In the genomic region with DNA sequence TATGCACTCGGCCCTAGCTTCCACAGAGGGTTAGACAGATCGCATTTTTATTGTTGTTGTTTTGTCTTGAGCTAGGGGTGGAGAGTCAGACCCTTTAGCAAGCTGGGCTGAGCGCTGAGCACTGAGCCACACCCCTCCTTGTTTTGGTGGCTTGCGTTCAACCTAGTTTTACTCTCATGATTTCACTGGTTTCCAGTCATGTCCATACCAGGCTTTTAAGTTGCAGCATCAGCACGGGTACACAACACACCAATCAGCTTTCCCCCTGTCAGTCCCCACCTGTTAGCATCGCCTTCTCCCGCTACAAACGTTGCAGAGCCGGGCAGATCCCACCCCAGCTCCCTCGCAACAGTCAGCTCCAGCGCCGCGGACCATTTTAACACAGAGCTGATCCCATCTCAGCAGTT, we compare ENCODE assay signal across 8 mouse cellular contexts. TPM values are rescaled to one million over a fixed set of nuclear protein-coding genes. Genes with fewer than 3 reads are reported as not detected.
DNase-seq lines count a peak whose midpoint lies in the region; ATAC-seq and TF ChIP-seq lines count a peak whose summit lies in the region.

No protein-coding gene starts in this region.

- ATAC-seq in liver, embryonic 13.5 days (ENCODE audit: low read depth), result peak; percentile 66

- no peak for TF ChIP-seq CTCF in cerebellum, adult 2 months (IDR thresholded peaks at IDR 0.05; ENCODE audit: borderline replicate concordance, insufficient read depth, low read depth, low read length)
- no peak for TF ChIP-seq CTCF in C2C12 (IDR thresholded peaks at IDR 0.05; ENCODE audit: control insufficient read depth, insufficient read depth, insufficient read length)

- H3K27me3 ChIP-seq in cerebellum, adult 2 months (ENCODE audit: control insufficient read depth, insufficient read depth, low read length), result no peaks in the 10 kb centered on the region
- H3K27me3 ChIP-seq in C2C12 (ENCODE audit: control insufficient read depth, insufficient read depth, insufficient read length), result no peaks in the 10 kb centered on the region
- no peaks in the 10 kb centered on the region for H3K27me3 ChIP-seq in forebrain, embryonic 10.5 days (ENCODE audit: poor library complexity, severe bottlenecking)
- H3K27me3 ChIP-seq in liver, embryonic 13.5 days, result no peaks in the 10 kb centered on the region

- H3K79me2 ChIP-seq in C2C12 (ENCODE audit: control insufficient read depth, insufficient read depth), result peaks cover 20% of the 10 kb centered on the region

- H3K79me3 ChIP-seq in C2C12 (ENCODE audit: low read depth), result peaks cover 4% of the 10 kb centered on the region

- peak overlapping the region; percentile 39 for H3K4me3 ChIP-seq in cerebellum, adult 2 months (replicated peaks; ENCODE audit: insufficient read depth, low read depth, low read length)
- peak overlapping the region; percentile 79 for H3K4me3 ChIP-seq in C2C12 (ENCODE audit: insufficient read depth, poor library complexity, severe bottlenecking)
- H3K4me3 ChIP-seq in forebrain, embryonic 10.5 days, result peak overlapping the region; percentile 80
- peak overlapping the region; percentile 85 for H3K4me3 ChIP-seq in liver, embryonic 13.5 days (replicated peaks)

- peaks cover 25% of the 10 kb centered on the region for H3K36me3 ChIP-seq in C2C12 (ENCODE audit: control insufficient read depth, insufficient read depth)
- peaks cover 27% of the 10 kb centered on the region for H3K36me3 ChIP-seq in forebrain, embryonic 10.5 days (replicated peaks)
- peaks cover 23% of the 10 kb centered on the region for H3K36me3 ChIP-seq in liver, embryonic 13.5 days

- 0 out of 2 replicates have a peak, but pooled peaks cover 2% of the 10 kb centered on the region for H3K4me1 ChIP-seq in cerebellum, adult 2 months (ENCODE audit: control insufficient read depth, insufficient read depth, low read length)
- peaks cover 23% of the 10 kb centered on the region for H3K4me1 ChIP-seq in forebrain, embryonic 10.5 days
- H3K4me1 ChIP-seq in liver, embryonic 13.5 days (replicated peaks), result peaks cover 29% of the 10 kb centered on the region

- H3K27ac ChIP-seq in cerebellum, adult 2 months (ENCODE audit: insufficient read depth, low read length), result no peak overlapping the region
- peak overlapping the region; percentile 97 for H3K27ac ChIP-seq in forebrain, embryonic 10.5 days
- H3K27ac ChIP-seq in liver, embryonic 13.5 days, result peak overlapping the region; percentile 96

- peak overlapping the region; percentile 62 for H3ac ChIP-seq in C2C12 (ENCODE audit: control insufficient read depth, insufficient read length, low read depth)

- no peak for DNase-seq in cerebellum, adult 2 months
- no peak for DNase-seq in cerebellum, adult 9-10 months
- DNase-seq in forebrain, embryonic 10.5 days (ENCODE audit: extremely low spot score, low spot score), result no peak
- DNase-seq in liver, embryonic 13.5 days, result no peak
- no peak for DNase-seq in MN1 (ENCODE audit: low spot score)
- DNase-seq in left cerebral cortex, adult 8-10 months (ENCODE audit: low spot score in 2 of 2), result no peak
- no peak for DNase-seq in gastrocnemius, postnatal 36 days

- peak overlapping the region; percentile 84 for H3K4me2 ChIP-seq in liver, embryonic 13.5 days

- WGBS in cerebellum, adult 2 months, result under 1% methylated on average over 13 of the region's 13 CpGs
- WGBS in forebrain, embryonic 10.5 days, result under 1% methylated on average over 13 of the region's 13 CpGs
- under 1% methylated on average over 13 of the region's 13 CpGs for WGBS in liver, embryonic 13.5 days (ENCODE audit: insufficient replicate concordance)

- no peak for TF ChIP-seq POLR2A in cerebellum, adult 2 months (IDR thresholded peaks at IDR 0.05; ENCODE audit: borderline replicate concordance, insufficient read depth, low read length)

- H3K9me3 ChIP-seq in forebrain, embryonic 10.5 days, result no peaks in the 10 kb centered on the region
- H3K9me3 ChIP-seq in liver, embryonic 13.5 days (replicated peaks), result no peaks in the 10 kb centered on the region

- H3K9ac ChIP-seq in liver, embryonic 13.5 days, result peak overlapping the region; percentile 87

- intact Hi-C loops in gastrocnemius, postnatal 36 days (cut with DNase I), result no loop called here

TF ChIP-seq in C2C12, 6 proteins besides CTCF, POLR2A, EP300 and RAD21:
- TF ChIP-seq USF1 (IDR thresholded peaks at IDR 0.05; ENCODE audit: low read depth) (no peak), MAX (IDR thresholded peaks at IDR 0.05) (no peak), CEBPB (IDR thresholded peaks at IDR 0.05; ENCODE audit: low read depth) (no peak), MYOG (IDR thresholded peaks at IDR 0.05; ENCODE audit: control insufficient read depth, extremely low read depth, insufficient read length) (no peak), FOSL1 (IDR thresholded peaks at IDR 0.05; ENCODE audit: insufficient read depth, low read length, poor library complexity, severe bottlenecking) (no peak), MYOD1 (IDR thresholded peaks at IDR 0.05; ENCODE audit: control insufficient read depth, insufficient read length, low read depth) (no peak)
TF ChIP-seq in C2C12: peak in this region for 0.

RNA-seq across cellular contexts. Expression of gene Ndc80, which starts 0.4 kb away (rescaled TPM):
- polyA plus RNA-seq in cerebellum, adult 2 months (2012; rRNA removed), result 0.19 TPM in 1 of 2 replicates, not detected in the other
- 15.7 TPM for polyA plus RNA-seq in C2C12 (2012; fragmentation: generic; extraction: Trizol)
- polyA plus RNA-seq in forebrain, embryonic 10.5 days (2016; fragmentation: Nextera tagmentation; extraction: Ambion mirVana), result 66.9 and 72.7 TPM in 2 replicates
- 36.0 and 45.5 TPM in 2 replicates for polyA plus RNA-seq in liver, embryonic 13.5 days (2015; fragmentation: Nextera tagmentation; extraction: Ambion mirVana)
- under 1 TPM; 0.37 to 0.82 (median 0.44) TPM for total RNA-seq in left cerebral cortex, adult 8-10 months (2022)
- under 1 TPM; 0.33 to 0.57 TPM for total RNA-seq in gastrocnemius, postnatal 36 days (2021)

RNA-seq across cellular contexts. Expression of gene Spdya, which starts 25.6 kb away (rescaled TPM):
- polyA plus RNA-seq in cerebellum, adult 2 months (2012; rRNA removed), result 1.5 and 1.8 TPM in 2 replicates
- 0.07 TPM for polyA plus RNA-seq in C2C12 (2012; fragmentation: generic; extraction: Trizol)
- polyA plus RNA-seq in forebrain, embryonic 10.5 days (2016; fragmentation: Nextera tagmentation; extraction: Ambion mirVana), result 1.0 and 1.3 TPM in 2 replicates
- polyA plus RNA-seq in liver, embryonic 13.5 days (2015; fragmentation: Nextera tagmentation; extraction: Ambion mirVana), result 0.23 and 0.24 TPM in 2 replicates
- total RNA-seq in left cerebral cortex, adult 8-10 months (2022), result 1 to 10 TPM; 2.7 to 3.8 (median 2.8) TPM
- under 1 TPM; 0.31 to 0.35 TPM for total RNA-seq in gastrocnemius, postnatal 36 days (2021)

RNA-seq across cellular contexts. Expression of gene Smchd1, which starts 51.2 kb away (rescaled TPM):
- polyA plus RNA-seq in cerebellum, adult 2 months (2012; rRNA removed), result 24.6 and 26.4 TPM in 2 replicates
- polyA plus RNA-seq in C2C12 (2012; fragmentation: generic; extraction: Trizol), result 12.7 TPM
- 80.0 and 83.1 TPM in 2 replicates for polyA plus RNA-seq in forebrain, embryonic 10.5 days (2016; fragmentation: Nextera tagmentation; extraction: Ambion mirVana)
- 37.2 and 39.3 TPM in 2 replicates for polyA plus RNA-seq in liver, embryonic 13.5 days (2015; fragmentation: Nextera tagmentation; extraction: Ambion mirVana)
- 10 to 100 TPM; 26.7 to 32.3 (median 29.8) TPM for total RNA-seq in left cerebral cortex, adult 8-10 months (2022)
- total RNA-seq in gastrocnemius, postnatal 36 days (2021), result 1 to 10 TPM; 9.4 to 9.5 TPM

Comparison
In these comparisons a context has a peak if more than half of its experiments do, and no peak if none do; other contexts are left out.
1. RNA of gene Ndc80, which starts 0.4 kb away (polyA plus RNA-seq): 66.9 to 72.7 TPM in forebrain, embryonic 10.5 days, 36.0 to 45.5 TPM in liver, embryonic 13.5 days and 15.7 TPM in C2C12 (single experiment); 0.19 TPM in cerebellum, adult 2 months; every median in the first group is over 10 times any median in the second.
2. Peak in every context shown above with its lines, with median percentiles within 50 percentile points of each other: H3K4me3 ChIP-seq.